Mouse (Mus musculus) lung, adult 2 months (tissue): ENCODE data around the gene Sulf2. TPM values are rescaled to one million over a fixed set of nuclear protein-coding genes. Genes with fewer than 3 reads are reported as not detected.
A peak's percentile ranks its signal among the peaks of the same experiment; 100 is the strongest.

ENCODE experiments used
- DNase-seq: peaks from one replicate; pipeline ENCODE4 v3.0.0; 2022
- H3K4me1 ChIP-seq: fragments of 200-500 bp; 2 replicates; pipeline ENCODE4 v1.6.1; 2011; ENCODE audit warnings: low read length; ENCODE audit not compliant: control insufficient read depth, insufficient read depth
- H3K4me3 ChIP-seq: fragments of 200-500 bp; replicated peaks from 2 replicates; pipeline ENCODE3; 2011; ENCODE audit warnings: low read depth, mild to moderate bottlenecking, control low read depth, low read length; ENCODE audit errors: extremely low read depth
- CTCF ChIP-seq: fragments of 200-500 bp; IDR thresholded peaks from 2 replicates; pipeline ENCODE4 v1.5.1; 2011; ENCODE audit warnings: mild to moderate bottlenecking, low read length, control low read depth; ENCODE audit not compliant: insufficient read depth
- POLR2A ChIP-seq: fragments of 200-500 bp; IDR thresholded peaks from 2 replicates; pipeline ENCODE4 v1.6.1; 2011; ENCODE audit warnings: low read depth, mild to moderate bottlenecking, control low read depth, low read length, borderline replicate concordance; ENCODE audit errors: extremely low read depth
- WGBS: fragments of 180-500 bp; shearing (Covaris S2); methylation state at CpG from one replicate; pipeline ENCODE4 v1.1.7; 2018; 5-methylcytosine and 5-hydroxymethylcytosine counted together
- polyA plus RNA-seq: library from polyadenylated mRNA; depleted of rRNA; stranded (reverse); fragments of >200 nt; gene quantifications from 2 replicates; pipeline ENCODE4 v1.2.3, GENCODE M21; 2012

Sulf2 gene
- polyA plus RNA-seq, 1 experiment = 37.6 TPM

DNA sequence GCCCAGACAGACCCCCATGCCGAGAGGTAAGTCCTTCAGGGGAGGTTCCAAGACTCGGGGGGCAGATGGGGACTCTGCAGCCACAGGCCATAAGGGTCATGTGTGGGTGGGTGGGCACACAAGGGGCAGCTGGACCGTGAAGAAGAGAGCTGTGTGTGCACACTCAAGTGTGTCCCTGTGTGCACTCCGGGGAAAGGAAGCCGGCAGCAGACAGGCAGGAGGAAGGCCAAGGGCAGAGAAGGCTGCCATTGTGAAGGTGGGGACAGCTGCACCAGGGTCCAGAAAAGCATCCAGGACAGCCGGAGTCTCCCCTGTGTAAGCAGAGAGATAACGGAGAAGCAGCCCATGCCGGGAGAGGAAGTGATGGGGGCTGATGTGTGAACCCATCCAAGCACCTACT, 44.7 kb downstream of the Sulf2 start:
- peaks cover 2% of the 10 kb centered on the region; the same call in 1 of the 2 replicates for H3K4me1 ChIP-seq
- H3K4me3 ChIP-seq = no peak overlapping the region
- 80% methylated on average over 8 of the region's 8 CpGs for WGBS
- DNase-seq = no peak
- TF ChIP-seq POLR2A (no peak), CTCF (no peak)

DNA sequence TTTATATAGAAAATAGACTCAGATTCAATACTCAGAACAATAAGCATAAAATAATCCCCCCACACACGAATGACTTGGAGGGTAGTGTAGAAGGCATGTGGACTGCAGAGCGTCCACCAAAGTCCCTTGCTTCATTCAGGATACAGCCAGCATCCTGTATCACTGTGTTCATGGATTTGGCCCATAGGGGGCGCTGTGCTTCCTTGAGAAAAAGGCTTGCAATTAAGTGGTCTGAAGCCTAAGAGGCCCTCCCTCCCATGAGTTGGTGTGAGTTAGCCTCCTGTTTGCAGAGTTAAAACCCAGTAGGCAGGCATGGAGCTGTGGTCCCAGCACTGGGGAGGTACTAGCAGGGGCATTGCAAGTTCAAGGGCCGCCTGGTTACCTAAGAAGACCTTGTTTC, 47.1 kb downstream of the Sulf2 start:
- H3K4me1 ChIP-seq = peaks cover 2% of the 10 kb centered on the region; the same call in 1 of the 2 replicates
- 23% methylated on average over 4 of the region's 4 CpGs for WGBS
- H3K4me3 ChIP-seq = no peak overlapping the region
- DNase-seq = peak; percentile 78
- TF ChIP-seq CTCF (peak; percentile 56), POLR2A (no peak)

DNA sequence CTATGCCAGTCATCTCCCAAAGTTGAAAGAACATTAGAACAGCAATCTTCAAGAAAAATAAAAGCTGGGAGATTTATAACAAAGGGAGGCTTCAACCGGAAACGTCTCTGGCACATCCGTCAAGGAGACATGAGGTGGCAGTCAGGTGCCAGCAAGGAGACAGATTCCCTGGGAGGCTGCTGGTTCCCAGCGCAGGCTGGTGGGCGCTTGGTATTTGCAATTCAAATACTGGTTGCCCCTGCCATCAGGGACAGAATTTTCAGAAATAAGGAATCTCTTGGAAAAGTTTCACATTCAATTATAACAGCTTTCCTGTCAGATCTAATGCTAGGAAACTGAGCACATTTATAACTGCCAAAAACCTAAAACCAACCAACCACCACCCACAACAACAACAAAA, 47.6 kb downstream of the Sulf2 start:
- H3K4me1 ChIP-seq = peaks cover 2% of the 10 kb centered on the region; the same call in 1 of the 2 replicates
- H3K4me3 ChIP-seq = no peak overlapping the region
- WGBS = 79% methylated on average over 5 of the region's 5 CpGs
- TF ChIP-seq CTCF (no peak), POLR2A (no peak)
- no peak for DNase-seq

DNA sequence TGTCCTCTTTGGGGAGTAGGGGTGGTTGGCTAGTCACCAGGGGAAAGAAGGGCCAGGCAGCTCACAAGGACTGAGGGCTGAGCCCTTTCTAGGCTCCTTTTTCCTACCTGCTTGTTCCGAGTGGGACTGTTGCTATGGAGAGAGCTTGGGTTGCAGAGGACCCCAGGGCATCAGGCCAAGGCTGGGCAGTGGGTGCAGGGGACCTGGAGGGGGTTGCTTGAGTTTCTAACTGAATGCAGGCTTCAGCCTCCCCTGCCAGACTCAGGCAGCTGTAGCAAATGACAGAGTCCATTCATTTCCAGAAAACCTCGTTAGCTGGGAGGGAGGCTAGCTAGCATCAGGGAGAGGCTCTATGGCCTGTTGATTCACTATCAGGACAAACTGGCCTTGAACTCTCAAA, 48.8 kb downstream of the Sulf2 start:
- no peaks in the 10 kb centered on the region for H3K4me1 ChIP-seq
- no peak for TF ChIP-seq CTCF
- TF ChIP-seq POLR2A = no peak
- WGBS = 92% methylated on average over 2 of the region's 2 CpGs
- H3K4me3 ChIP-seq = no peak overlapping the region
- no peak for DNase-seq

DNA sequence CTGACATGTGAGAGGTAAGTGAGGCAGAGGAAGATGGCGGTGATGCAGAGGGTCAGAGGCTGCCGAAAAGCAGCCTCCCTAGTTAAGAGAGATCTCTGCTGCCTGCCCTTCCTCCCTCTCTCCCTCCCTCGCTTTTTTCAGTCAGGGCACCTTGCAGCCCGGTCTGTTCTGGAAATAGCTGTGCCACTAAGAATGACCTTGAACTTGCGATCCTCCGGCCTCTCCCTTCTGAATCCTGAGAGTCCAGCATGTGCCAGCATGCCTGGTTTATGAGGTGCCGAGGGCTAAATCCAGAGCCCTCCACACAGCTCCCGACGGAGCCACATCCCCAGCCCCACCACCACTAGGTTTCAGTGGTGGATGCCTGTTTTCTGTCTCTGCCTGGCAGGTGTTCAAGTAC, 49.6 kb downstream of the Sulf2 start:
- no peak for DNase-seq
- Histone ChIP-seq H3K4me1 (no peaks in the 10 kb centered on the region), H3K4me3 (no peak overlapping the region)
- TF ChIP-seq POLR2A (no peak), CTCF (no peak)
- 65% methylated on average over 9 of the region's 9 CpGs for WGBS

DNA sequence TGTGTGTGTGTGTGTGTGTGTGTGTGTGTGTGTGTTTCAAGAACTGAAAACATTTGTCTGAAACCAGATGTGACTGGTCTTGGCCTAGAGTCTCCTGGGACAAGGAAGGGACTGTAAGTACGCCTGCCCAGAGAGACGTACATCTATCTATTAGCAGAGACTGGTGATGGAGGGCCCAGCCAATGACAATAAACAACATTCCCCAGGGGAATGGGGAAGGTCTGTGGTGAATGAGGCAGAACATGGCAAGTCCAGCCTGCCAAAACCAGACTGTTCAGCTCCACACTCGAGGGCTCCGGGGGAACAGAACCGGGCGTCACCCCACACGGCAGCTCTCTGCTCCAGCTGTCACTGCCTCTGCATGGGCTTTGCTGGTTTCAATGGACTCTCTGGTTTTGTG, 52.6 kb downstream of the Sulf2 start:
- TF ChIP-seq CTCF = no peak
- TF ChIP-seq POLR2A = no peak
- 76% methylated on average over 7 of the region's 7 CpGs for WGBS
- H3K4me1 ChIP-seq = no peaks in the 10 kb centered on the region
- no peak for DNase-seq
- no peak overlapping the region for H3K4me3 ChIP-seq

DNA sequence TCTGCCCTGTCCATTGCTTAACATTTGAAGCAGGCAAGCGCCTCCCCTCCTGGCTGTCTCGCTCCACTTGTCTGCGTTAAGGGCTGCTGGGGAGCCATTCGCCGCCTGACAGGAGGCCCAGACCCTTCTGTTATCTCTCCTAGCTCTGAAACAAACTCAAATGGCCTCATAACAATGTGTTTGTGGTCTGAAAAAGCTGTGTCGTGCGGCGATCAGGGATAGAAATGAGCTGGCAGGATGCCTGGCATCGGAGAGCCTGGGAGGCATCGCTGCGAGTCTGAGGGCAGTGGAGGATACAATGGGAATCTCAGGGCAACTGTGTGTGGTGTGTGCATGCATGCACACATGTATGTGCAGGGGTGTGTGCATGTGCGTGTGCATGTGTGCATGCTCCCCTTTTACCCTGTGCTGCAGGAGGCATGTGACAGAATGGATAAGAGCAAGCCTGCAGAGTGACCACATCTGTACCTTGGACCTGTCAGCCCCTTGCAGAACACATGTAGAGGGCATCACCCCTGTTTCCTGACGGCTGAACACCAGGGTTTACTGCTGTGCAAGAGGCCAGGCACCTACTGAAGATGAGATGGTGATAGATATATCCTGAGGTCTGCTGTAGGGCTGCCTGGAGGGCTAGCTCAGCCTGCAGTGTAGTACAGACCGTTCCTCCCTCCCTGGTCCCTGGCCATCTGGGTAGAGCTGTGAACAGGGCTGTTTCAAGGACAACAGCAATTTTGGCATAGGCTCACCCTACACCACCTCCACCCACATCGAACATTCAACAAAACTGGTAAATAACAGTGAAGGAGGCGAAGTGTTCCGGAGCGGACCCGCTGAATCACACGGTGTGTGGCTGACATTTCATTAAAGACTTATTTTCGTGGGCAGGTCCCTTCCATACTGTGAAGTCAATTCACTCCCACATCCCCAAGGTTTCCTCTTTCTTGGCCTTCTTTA, 54.9 kb downstream of the Sulf2 start:
- 71% methylated on average over 21 of the region's 21 CpGs for WGBS
- DNase-seq = no peak
- no peaks in the 10 kb centered on the region for H3K4me1 ChIP-seq
- no peak overlapping the region for H3K4me3 ChIP-seq
- TF ChIP-seq CTCF (no peak), POLR2A (no peak)

DNA sequence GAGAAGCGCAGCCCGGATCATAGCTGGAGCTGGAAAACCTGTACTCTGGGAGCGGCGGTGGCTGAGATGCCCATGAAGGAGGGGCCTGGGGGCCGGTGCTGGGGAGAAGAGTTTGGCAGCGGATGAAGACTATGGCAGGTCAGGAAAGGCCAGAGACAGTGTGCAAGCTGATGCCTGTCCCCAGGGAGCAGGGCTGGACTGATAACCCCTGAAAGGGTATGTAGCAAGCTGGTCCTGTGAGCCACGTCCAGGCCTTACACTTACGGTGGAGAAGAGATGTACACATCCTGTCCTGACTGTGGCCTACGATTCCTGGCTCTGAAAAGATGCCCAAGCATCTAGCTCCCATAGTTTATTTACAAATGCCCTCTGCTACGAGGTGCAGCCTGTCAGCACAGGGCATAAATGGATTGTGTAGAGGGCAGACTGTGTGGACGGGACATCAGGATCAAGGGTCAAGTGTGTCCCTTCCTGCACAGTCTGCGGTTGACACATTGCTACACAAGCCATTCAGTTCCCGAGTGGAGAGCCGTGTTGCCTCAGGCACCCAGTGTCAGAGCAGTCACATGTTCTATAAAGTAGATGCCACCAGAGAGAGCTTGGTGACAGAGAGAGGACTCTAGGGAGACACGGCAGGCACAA, 57.0 kb downstream of the Sulf2 start:
- H3K4me3 ChIP-seq = no peak overlapping the region
- 66% methylated on average over 15 of the region's 15 CpGs for WGBS
- H3K4me1 ChIP-seq = no peaks in the 10 kb centered on the region
- TF ChIP-seq POLR2A = no peak
- TF ChIP-seq CTCF = no peak
- DNase-seq = no peak

DNA sequence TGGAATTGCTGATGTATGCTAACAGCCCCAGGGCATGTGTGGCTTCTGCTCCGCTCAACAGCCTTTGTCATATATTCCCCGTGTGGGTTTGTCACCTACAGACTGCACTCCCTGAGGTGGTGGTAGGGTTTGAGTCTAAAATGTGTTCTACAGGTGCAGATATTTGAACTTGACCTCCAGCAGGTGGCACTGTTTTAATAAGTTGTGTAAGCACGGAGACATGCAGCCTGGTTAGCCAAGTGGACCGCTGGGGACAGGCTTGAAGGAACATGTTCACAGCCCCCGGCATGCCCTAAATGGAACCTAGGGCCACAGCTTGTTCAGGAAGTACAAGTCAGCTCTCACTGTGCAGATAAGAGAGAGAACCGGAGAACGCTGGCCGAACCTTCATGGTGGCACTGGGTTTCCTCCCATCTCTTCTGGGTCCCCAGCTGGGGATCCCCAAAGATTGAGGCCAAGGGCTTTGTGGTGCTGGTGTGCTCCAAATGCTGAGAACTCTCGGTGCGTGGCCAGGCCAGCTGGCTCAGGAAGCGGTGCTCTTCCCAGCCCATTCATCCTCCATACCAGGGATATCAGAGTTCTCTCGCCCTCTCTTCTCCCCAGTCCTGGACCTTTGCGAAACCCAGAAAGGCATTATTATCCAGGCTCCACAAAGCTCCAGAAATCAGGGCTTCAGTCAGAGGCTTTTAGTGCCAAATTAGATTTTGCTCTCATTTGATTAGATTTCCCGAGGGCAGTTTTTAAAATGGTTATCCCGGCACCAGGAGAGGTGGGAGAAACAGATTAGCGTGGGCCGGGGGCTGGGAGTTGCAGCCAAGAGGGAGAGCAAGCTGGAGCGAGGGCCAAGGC, 57.8 kb downstream of the Sulf2 start:
- no peak for DNase-seq
- Histone ChIP-seq H3K4me3 (no peak overlapping the region), H3K4me1 (no peaks in the 10 kb centered on the region)
- 72% methylated on average over 18 of the region's 18 CpGs for WGBS
- TF ChIP-seq CTCF (peak; percentile 48), POLR2A (no peak)
